Mouse (Mus musculus) heart, embryonic 14.5 days (tissue): ENCODE measurements around the gene Mall. TPM values are rescaled to one million over a fixed set of nuclear protein-coding genes. Genes with fewer than 3 reads are reported as not detected.

Source experiments
- ATAC-seq: fragments of 200-750 bp; cut with Nextera tagmentation; 2 replicates; pipeline ENCODE4 v1.8.0; 2017; ENCODE audit warnings: low read depth, moderate TSS enrichment; ENCODE audit not compliant: insufficient number of reproducible peaks, insufficient read depth, low FRiP score
- H3K27ac ChIP-seq, 2 experiments: fragments of 200-500 bp in 1 of 2; fragments of 300-500 bp in 1 of 2; sonication (generic) in 1 of 2; replicated peaks in 1 of 2; 2 replicates each; pipeline ENCODE4 v1.5.1; 2012 to 2014; ENCODE audit warnings: low read depth in 2 of 2, low read length in 2 of 2, control low read depth in 1 of 2, mild to moderate bottlenecking in 1 of 2, mixed read lengths in 1 of 2; ENCODE audit not compliant: control insufficient read depth in 1 of 2, insufficient read depth in 1 of 2
- H3K27me3 ChIP-seq: fragments of 300-500 bp; sonication (generic); 2 replicates; pipeline ENCODE4 v1.6.1; 2014; ENCODE audit warnings: mild to moderate bottlenecking, low read length, control low read depth; ENCODE audit not compliant: control insufficient read depth, insufficient read depth
- H3K36me3 ChIP-seq: fragments of 300-500 bp; sonication (generic); 2 replicates; pipeline ENCODE4 v1.6.1; 2014; ENCODE audit warnings: mild to moderate bottlenecking, control low read depth, low read length, mixed read lengths; ENCODE audit not compliant: control insufficient read depth, insufficient read depth
- H3K4me1 ChIP-seq, 2 experiments: fragments of 200-500 bp in 1 of 2; fragments of 300-500 bp in 1 of 2; sonication (generic) in 1 of 2; 2 replicates each; pipeline ENCODE4 v1.6.1; 2012 to 2014; ENCODE audit warnings: low read length in 2 of 2, control low read depth in 1 of 2, mixed read lengths in 1 of 2; ENCODE audit not compliant: control insufficient read depth in 2 of 2, insufficient read depth in 2 of 2
- H3K4me2 ChIP-seq: fragments of 300-500 bp; sonication (generic); 2 replicates; pipeline ENCODE4 v1.6.1; 2014; ENCODE audit warnings: mild to moderate bottlenecking, low read length
- H3K4me3 ChIP-seq, 2 experiments: fragments of 200-500 bp in 1 of 2; fragments of 300-500 bp in 1 of 2; sonication (generic) in 1 of 2; 2 replicates each; pipeline ENCODE4 v1.5.1; 2012 to 2014; ENCODE audit warnings: low read length in 2 of 2, mild to moderate bottlenecking in 2 of 2, control low read depth in 1 of 2, low read depth in 1 of 2, moderate library complexity in 1 of 2; ENCODE audit not compliant: control insufficient read depth in 1 of 2, insufficient read depth in 1 of 2
- H3K9ac ChIP-seq: fragments of 300-500 bp; sonication (generic); 2 replicates; pipeline ENCODE4 v1.6.1; 2014; ENCODE audit warnings: mild to moderate bottlenecking, low read length
- H3K9me3 ChIP-seq: fragments of 300-500 bp; sonication (generic); 2 replicates; pipeline ENCODE4 v1.6.1; 2016; ENCODE audit warnings: low read length, control low read depth; ENCODE audit not compliant: control insufficient read depth
- WGBS: fragments of 180-500 bp; shearing (Covaris S2); extraction: QIAGEN DNeasy Blood & Tissue Kit; methylation state at CpG from one replicate; pipeline ENCODE4 v1.1.7; 2014; 5-methylcytosine and 5-hydroxymethylcytosine counted together
- polyA plus RNA-seq: library from polyadenylated mRNA; unstranded; fragments of >200 nt; fragmentation: Nextera tagmentation; extraction: Ambion mirVana; gene quantifications from 2 replicates; pipeline ENCODE4 v1.2.1, GENCODE M21; 2014

The Mall gene
- polyA plus RNA-seq, 1 experiment from 2014 or later, result 7.2 TPM

DNA sequence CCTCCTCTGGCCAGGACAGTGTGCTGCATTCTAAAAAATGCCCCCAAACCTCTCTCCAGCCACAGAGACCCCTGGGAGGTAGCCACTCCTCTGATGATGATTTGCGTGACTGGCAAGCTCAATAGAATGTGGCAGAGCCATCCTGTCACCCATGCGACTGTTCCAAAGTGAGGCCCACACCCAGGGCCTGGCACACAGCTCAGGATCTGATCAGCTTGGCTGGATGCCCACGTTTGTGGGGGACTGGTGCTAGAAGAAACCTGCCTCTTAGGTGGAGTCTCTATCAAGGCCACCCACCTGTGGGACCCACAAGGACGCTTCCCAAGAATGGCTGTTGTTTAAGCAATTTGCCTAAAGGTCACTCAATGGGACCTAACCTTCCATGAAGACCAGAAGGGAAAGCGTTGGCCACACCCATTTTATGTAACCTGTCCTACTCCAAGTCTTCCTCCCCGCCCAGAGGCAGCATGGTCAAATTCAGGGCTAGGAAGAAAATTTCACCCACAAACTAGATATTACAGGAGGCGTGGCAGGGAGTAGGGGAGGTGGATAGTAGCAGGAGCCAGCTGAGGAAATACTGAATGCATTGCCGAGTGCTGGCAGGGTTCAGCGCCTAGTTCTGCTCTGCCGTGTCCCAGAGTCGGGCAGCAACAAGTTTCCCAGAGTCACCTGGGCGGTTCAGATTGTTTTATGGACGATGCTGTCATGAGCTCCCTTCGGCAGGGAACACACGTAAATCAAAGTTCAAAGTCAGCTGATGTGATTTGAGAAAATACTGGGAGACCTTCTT is 876 bp downstream of the Mall start:
- no peaks in the 10 kb centered on the region for H3K36me3 ChIP-seq
- H3K27ac ChIP-seq, result peak overlapping the region in 1 of 2 experiments; percentile 53; a peak in 2 of 4 replicates
- WGBS, result 41% methylated on average over 15 of the region's 15 CpGs
- no peaks in the 10 kb centered on the region for H3K9me3 ChIP-seq
- peak overlapping the region; percentile 24 to 36; a peak in 2 of 4 replicates for H3K4me3 ChIP-seq
- H3K9ac ChIP-seq, result peak overlapping the region; percentile 68
- ATAC-seq, result no peak
- peak overlapping the region; percentile 63 for H3K4me2 ChIP-seq
- H3K27me3 ChIP-seq, result peaks cover 3% of the 10 kb centered on the region; the same call in 1 of the 2 replicates
- peaks cover 17 to 23% of the 10 kb centered on the region in 2 experiments; a peak in 3 of 4 replicates for H3K4me1 ChIP-seq

DNA sequence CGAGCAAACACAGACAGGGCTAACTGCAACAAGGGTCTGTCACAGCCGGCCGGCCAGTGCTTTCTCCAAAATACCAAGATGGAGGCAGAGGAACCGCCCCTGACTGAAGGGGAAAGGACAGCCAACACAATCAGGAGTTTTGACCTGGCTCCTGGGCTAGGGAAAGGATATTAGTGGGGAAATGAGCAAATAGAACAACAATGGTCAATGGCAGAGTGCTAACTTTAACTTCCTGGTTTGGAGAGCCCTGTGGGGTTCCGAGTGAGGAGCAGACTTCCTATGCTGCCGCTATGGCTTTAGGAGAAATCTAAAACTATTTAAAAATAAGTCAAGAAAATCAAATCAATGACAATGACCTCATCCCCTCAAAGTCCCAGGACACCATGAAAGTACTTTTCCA is 1.6 kb downstream of the Mall start:
- H3K9ac ChIP-seq, result no peak overlapping the region
- no peaks in the 10 kb centered on the region for H3K36me3 ChIP-seq
- H3K4me1 ChIP-seq, result peaks cover 20 to 26% of the 10 kb centered on the region in 2 experiments; a peak in 3 of 4 replicates
- peaks cover 3% of the 10 kb centered on the region; the same call in 1 of the 2 replicates for H3K27me3 ChIP-seq
- ATAC-seq, result no peak
- 57% methylated on average over 6 of the region's 6 CpGs for WGBS
- no peak overlapping the region for H3K4me3 ChIP-seq
- H3K27ac ChIP-seq, result peak overlapping the region in 1 of 2 experiments; percentile 53; a peak in 2 of 4 replicates
- peak overlapping the region; percentile 63; the same call in 1 of the 2 replicates for H3K4me2 ChIP-seq
- H3K9me3 ChIP-seq, result no peaks in the 10 kb centered on the region

DNA sequence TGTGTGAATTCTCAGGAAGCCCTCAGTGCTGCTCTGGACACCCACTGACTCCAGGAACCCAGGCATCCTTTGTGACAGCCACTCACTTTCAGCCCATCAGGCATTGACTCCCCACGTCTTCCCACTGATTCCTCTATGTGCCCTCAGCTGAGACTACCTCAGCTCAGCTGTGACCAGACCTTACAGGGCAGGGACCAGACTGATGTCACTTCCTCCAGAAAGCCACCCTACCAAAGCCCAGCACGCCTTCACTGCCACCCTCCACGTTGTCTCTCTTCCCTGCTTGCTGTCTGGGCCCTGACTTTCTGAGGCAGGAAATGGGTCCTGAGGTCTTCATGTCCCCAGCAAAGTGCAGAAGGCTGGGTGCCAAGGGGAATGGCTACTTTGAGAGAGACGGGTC is 6.5 kb downstream of the Mall start:
- Histone ChIP-seq H3K4me1 (peaks cover 18 to 21% of the 10 kb centered on the region in 2 experiments), H3K9me3 (no peaks in the 10 kb centered on the region), H3K27ac (peak overlapping the region; percentile 65 to 93), H3K36me3 (no peaks in the 10 kb centered on the region), H3K4me3 (no peak overlapping the region), H3K9ac (0 out of 2 replicates have a peak overlapping the region, but pooled peaks have one; percentile 31), H3K4me2 (no peak overlapping the region), H3K27me3 (no peaks in the 10 kb centered on the region)
- no peak for ATAC-seq
- 59% methylated on average over 4 of the region's 4 CpGs for WGBS

DNA sequence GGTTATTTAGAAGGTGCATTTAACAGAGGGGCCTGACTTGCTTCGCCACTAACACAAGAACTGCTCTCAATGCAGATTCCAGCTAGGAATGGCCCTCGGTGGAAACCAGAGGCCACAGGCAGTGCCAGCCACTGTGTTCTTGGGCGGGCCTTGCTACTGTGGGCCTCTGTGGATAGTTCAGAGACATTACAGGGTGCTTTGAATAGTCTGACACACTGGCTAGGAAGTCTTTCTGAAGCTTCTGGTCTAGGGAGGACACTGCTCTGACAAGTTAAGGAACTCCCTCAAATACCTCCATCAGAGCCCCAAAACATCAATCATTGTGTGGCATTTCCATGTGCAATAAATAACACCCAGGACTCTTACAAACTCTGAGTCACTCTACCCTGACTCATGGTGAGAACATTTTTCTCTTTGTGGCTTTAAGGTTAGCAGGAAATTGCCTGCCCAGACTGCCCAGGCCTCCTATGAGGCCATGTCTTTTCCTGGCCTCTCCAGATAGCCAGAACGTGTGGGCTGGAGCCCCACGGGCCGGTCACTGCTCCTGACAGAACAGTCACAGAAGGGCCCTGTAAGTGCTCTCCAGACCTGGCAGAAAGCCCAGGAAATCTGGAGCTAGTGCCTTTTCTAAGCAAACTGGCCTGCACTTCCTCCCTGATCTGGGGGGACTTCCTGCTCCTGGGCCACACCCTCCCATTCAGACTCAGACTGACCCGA is 7.4 kb downstream of the Mall start:
- H3K4me1 ChIP-seq, result peaks cover 18 to 21% of the 10 kb centered on the region in 2 experiments
- H3K9ac ChIP-seq, result peak overlapping the region; percentile 27; the same call in 1 of the 2 replicates
- H3K36me3 ChIP-seq, result no peaks in the 10 kb centered on the region
- peak; percentile 94 for ATAC-seq
- no peaks in the 10 kb centered on the region for H3K9me3 ChIP-seq
- H3K4me3 ChIP-seq, result no peak overlapping the region
- H3K27ac ChIP-seq, result peak overlapping the region; percentile 86 to 93
- 29% methylated on average over 7 of the region's 7 CpGs for WGBS
- H3K27me3 ChIP-seq, result no peaks in the 10 kb centered on the region
- no peak overlapping the region for H3K4me2 ChIP-seq

DNA sequence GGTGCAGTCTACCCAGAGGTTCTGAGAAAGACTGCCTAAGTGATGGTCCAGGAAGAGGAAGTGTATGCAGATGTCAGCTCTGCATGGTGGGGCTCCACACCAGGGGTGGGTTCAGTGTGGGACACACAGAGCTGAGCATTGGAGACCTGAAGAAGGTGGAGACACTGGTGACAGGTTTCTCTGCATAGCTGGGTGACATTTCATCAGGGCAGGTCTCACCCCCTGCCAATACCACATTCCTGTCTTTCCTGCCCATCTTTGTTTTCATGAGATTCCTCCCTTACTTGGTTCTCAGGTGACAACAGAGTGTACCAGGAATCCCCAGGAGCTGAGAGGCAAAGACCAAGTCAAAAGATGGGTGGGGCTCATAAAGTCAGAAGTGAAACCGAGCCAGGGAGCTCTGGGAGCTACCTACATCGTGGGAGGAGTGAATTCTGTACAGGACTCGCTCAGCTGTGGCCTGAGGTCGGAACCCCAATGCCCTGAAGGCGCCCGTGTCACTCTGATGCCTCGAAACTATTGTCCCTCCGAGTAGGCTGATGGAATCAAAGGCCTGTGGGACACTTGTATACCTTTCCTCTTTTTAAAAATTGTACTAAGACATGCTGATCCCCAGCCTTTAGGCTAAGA is 10.8 kb downstream of the Mall start:
- ATAC-seq, result no peak
- no peak overlapping the region for H3K4me3 ChIP-seq
- no peaks in the 10 kb centered on the region for H3K27me3 ChIP-seq
- H3K9ac ChIP-seq, result no peak overlapping the region
- H3K4me2 ChIP-seq, result no peak overlapping the region
- WGBS, result 70% methylated on average over 8 of the region's 8 CpGs
- H3K27ac ChIP-seq, result no peak overlapping the region
- H3K4me1 ChIP-seq, result peaks cover 17 to 18% of the 10 kb centered on the region in 2 experiments
- no peaks in the 10 kb centered on the region for H3K9me3 ChIP-seq
- H3K36me3 ChIP-seq, result no peaks in the 10 kb centered on the region

DNA sequence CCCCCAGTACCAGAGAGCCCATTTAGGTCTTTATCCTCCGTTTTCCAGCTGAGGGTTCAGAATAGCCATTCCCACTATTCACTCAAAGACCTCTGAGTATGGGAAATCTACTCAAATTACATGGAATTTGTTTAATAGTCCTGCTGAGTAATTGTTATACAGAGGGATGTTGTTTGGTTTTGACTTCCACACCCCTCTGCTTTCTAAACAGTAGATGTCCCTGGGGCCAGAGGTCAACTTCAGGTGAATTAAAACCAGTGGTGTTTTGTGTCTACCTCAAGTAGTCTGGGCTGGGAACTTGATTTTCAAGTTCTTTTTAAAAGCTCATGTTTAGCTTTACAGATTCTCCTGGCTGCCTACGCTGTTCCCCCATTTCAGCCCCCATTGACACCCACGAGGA is 15.0 kb downstream of the Mall start:
- H3K27ac ChIP-seq, result no peak overlapping the region
- no peaks in the 10 kb centered on the region for H3K9me3 ChIP-seq
- no peak for ATAC-seq
- WGBS, result 78% methylated on average over 3 of the region's 3 CpGs
- no peak overlapping the region for H3K4me2 ChIP-seq
- no peaks in the 10 kb centered on the region; a peak in 1 of 4 replicates for H3K4me1 ChIP-seq
- no peak overlapping the region for H3K9ac ChIP-seq
- no peaks in the 10 kb centered on the region for H3K36me3 ChIP-seq
- no peak overlapping the region for H3K4me3 ChIP-seq
- H3K27me3 ChIP-seq, result no peaks in the 10 kb centered on the region

DNA sequence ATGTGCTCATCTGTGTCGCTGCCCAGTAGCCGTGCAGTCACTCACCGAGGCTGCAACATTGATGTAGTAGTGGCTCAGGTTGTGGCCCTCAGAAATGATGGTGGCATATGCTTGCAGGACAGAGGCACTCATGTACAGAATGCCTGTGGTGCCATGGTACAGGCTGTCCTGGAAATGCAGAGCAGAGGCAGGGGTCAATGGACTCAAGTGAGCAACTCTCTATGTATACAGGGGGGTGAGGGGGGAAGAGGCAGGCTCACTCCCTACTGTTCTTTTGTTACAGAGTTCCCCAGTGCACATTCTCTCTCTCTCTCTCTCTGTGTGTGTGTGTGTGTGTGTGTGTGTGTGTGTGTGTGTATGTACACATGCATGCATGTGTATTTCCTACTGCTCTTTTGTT is 20.9 kb downstream of the Mall start:
- no peak for ATAC-seq

More for the DNA sequence above, 20.9 kb downstream of the Mall start:
- H3K27me3 ChIP-seq, result no peaks in the 10 kb centered on the region
- H3K9ac ChIP-seq, result no peak overlapping the region
- H3K27ac ChIP-seq, result no peak overlapping the region
- no peaks in the 10 kb centered on the region for H3K36me3 ChIP-seq
- no peak overlapping the region for H3K4me3 ChIP-seq
- H3K9me3 ChIP-seq, result no peaks in the 10 kb centered on the region
- H3K4me2 ChIP-seq, result no peak overlapping the region
- H3K4me1 ChIP-seq, result no peaks in the 10 kb centered on the region
- 78% methylated on average over 3 of the region's 3 CpGs for WGBS
